Mouse (Mus musculus): ENCODE measurements at regions not wholly inside any gene's neighbourhood (a gene's known extent, or its start where the extent isn't known, plus 50 kb on each side); places are given as distances from the start of the nearest gene placed in this dataset.

- Histone ChIP-seq H3K4me3 (replicated peaks; ENCODE audit: low read length) (no peak overlapping the region), H3K9me3 (ENCODE audit: low read length) (no peaks in the 10 kb centered on the region), H3K27me3 (ENCODE audit: insufficient read depth, low read length) (peaks cover 18% of the 10 kb centered on the region), H3K4me1 (replicated peaks; ENCODE audit: low read depth, low read length) (peaks cover 43% of the 10 kb centered on the region), H3K36me3 (ENCODE audit: insufficient read depth, low read length) (no peaks in the 10 kb centered on the region)
- TF ChIP-seq CTCF (conservative IDR thresholded peaks at IDR 0.05; ENCODE audit: low read length) (no peak), POU5F1 (IDR thresholded peaks at IDR 0.05; ENCODE audit: borderline replicate concordance, low read length) (no peak), NANOG (IDR thresholded peaks at IDR 0.05; ENCODE audit: borderline replicate concordance, low read length) (peak; percentile 53; the same call in 1 of the 2 replicates)
These were observed 53.1 kb upstream of the Lbx1 start for GRCm38 (mm10) chr19:45288722-45289121.

- TF ChIP-seq CTCF (conservative IDR thresholded peaks at IDR 0.05; ENCODE audit: low read length) (peak; percentile 54), POU5F1 (IDR thresholded peaks at IDR 0.05; ENCODE audit: borderline replicate concordance, low read length) (no peak)
- H3K4me3 ChIP-seq (replicated peaks; ENCODE audit: low read length): no peak overlapping the region
These were observed 62.2 kb upstream of the Lbx1 start for GRCm38 (mm10) chr19:45297812-45298211.

GRCm38 (mm10) chr19:45299341-45299740, 63.7 kb upstream of the Lbx1 start:
- Histone ChIP-seq H3K27me3 (ENCODE audit: insufficient read depth, low read length) (peaks cover 53% of the 10 kb centered on the region), H3K4me3 (replicated peaks; ENCODE audit: low read length) (no peak overlapping the region), H3K9me3 (ENCODE audit: low read length) (no peaks in the 10 kb centered on the region), H3K4me1 (replicated peaks; ENCODE audit: low read depth, low read length) (peaks cover 74% of the 10 kb centered on the region), H3K36me3 (ENCODE audit: insufficient read depth, low read length) (no peaks in the 10 kb centered on the region)
- no peak for TF ChIP-seq CTCF (conservative IDR thresholded peaks at IDR 0.05; ENCODE audit: low read length)
- TF ChIP-seq NANOG (IDR thresholded peaks at IDR 0.05; ENCODE audit: borderline replicate concordance, low read length): no peak
- TF ChIP-seq POU5F1 (IDR thresholded peaks at IDR 0.05; ENCODE audit: borderline replicate concordance, low read length): no peak

More at GRCm38 (mm10) chr19:45297812-45298211, 62.2 kb upstream of the Lbx1 start:
- Histone ChIP-seq H3K4me1 (replicated peaks; ENCODE audit: low read depth, low read length) (peaks cover 80% of the 10 kb centered on the region), H3K9me3 (ENCODE audit: low read length) (no peaks in the 10 kb centered on the region), H3K36me3 (ENCODE audit: insufficient read depth, low read length) (no peaks in the 10 kb centered on the region), H3K27me3 (ENCODE audit: insufficient read depth, low read length) (peaks cover 49% of the 10 kb centered on the region)

GRCm38 (mm10) chr19:45299768-45300167, 63.8 kb upstream of the Btrc start:
- TF ChIP-seq POU5F1 (IDR thresholded peaks at IDR 0.05; ENCODE audit: borderline replicate concordance, low read length) (no peak), CTCF (conservative IDR thresholded peaks at IDR 0.05; ENCODE audit: low read length) (no peak), NANOG (IDR thresholded peaks at IDR 0.05; ENCODE audit: borderline replicate concordance, low read length) (no peak)
- Histone ChIP-seq H3K27me3 (ENCODE audit: insufficient read depth, low read length) (peaks cover 57% of the 10 kb centered on the region), H3K4me1 (replicated peaks; ENCODE audit: low read depth, low read length) (peaks cover 73% of the 10 kb centered on the region), H3K4me3 (replicated peaks; ENCODE audit: low read length) (no peak overlapping the region), H3K36me3 (ENCODE audit: insufficient read depth, low read length) (no peaks in the 10 kb centered on the region), H3K9me3 (ENCODE audit: low read length) (no peaks in the 10 kb centered on the region)

- Histone ChIP-seq H3K27me3 (ENCODE audit: insufficient read depth, low read length) (peaks cover 65% of the 10 kb centered on the region), H3K36me3 (ENCODE audit: insufficient read depth, low read length) (no peaks in the 10 kb centered on the region), H3K4me1 (replicated peaks; ENCODE audit: low read depth, low read length) (peaks cover 64% of the 10 kb centered on the region), H3K9me3 (ENCODE audit: low read length) (no peaks in the 10 kb centered on the region), H3K4me3 (replicated peaks; ENCODE audit: low read length) (0 out of 2 replicates have a peak overlapping the region, but pooled peaks have one; percentile 35)
- TF ChIP-seq CTCF (conservative IDR thresholded peaks at IDR 0.05; ENCODE audit: low read length): peak; percentile 48
- no peak for TF ChIP-seq NANOG (IDR thresholded peaks at IDR 0.05; ENCODE audit: borderline replicate concordance, low read length)
- TF ChIP-seq POU5F1 (IDR thresholded peaks at IDR 0.05; ENCODE audit: borderline replicate concordance, low read length): no peak
These were observed 62.7 kb upstream of the Btrc start for GRCm38 (mm10) chr19:45300691-45301431.

- Histone ChIP-seq H3K9me3 (ENCODE audit: low read length) (no peaks in the 10 kb centered on the region), H3K4me3 (replicated peaks; ENCODE audit: low read length) (peak overlapping the region; percentile 79), H3K36me3 (ENCODE audit: insufficient read depth, low read length) (no peaks in the 10 kb centered on the region), H3K27me3 (ENCODE audit: insufficient read depth, low read length) (peaks cover 71% of the 10 kb centered on the region), H3K4me1 (replicated peaks; ENCODE audit: low read depth, low read length) (peaks cover 59% of the 10 kb centered on the region)
- TF ChIP-seq POU5F1 (IDR thresholded peaks at IDR 0.05; ENCODE audit: borderline replicate concordance, low read length) (no peak), CTCF (conservative IDR thresholded peaks at IDR 0.05; ENCODE audit: low read length) (no peak), NANOG (IDR thresholded peaks at IDR 0.05; ENCODE audit: borderline replicate concordance, low read length) (no peak)
These were observed 62.2 kb upstream of the Btrc start for GRCm38 (mm10) chr19:45301432-45301732.

- H3K27me3 ChIP-seq (ENCODE audit: insufficient read depth, low read length): peaks cover 76% of the 10 kb centered on the region
- H3K4me3 ChIP-seq (replicated peaks; ENCODE audit: low read length): peak overlapping the region; percentile 79
- no peaks in the 10 kb centered on the region for H3K36me3 ChIP-seq (ENCODE audit: insufficient read depth, low read length)
- TF ChIP-seq CTCF (conservative IDR thresholded peaks at IDR 0.05; ENCODE audit: low read length) (no peak), NANOG (IDR thresholded peaks at IDR 0.05; ENCODE audit: borderline replicate concordance, low read length) (no peak), POU5F1 (IDR thresholded peaks at IDR 0.05; ENCODE audit: borderline replicate concordance, low read length) (no peak)
- peaks cover 53% of the 10 kb centered on the region for H3K4me1 ChIP-seq (replicated peaks; ENCODE audit: low read depth, low read length)
- H3K9me3 ChIP-seq (ENCODE audit: low read length): no peaks in the 10 kb centered on the region
These were observed 61.6 kb upstream of the Btrc start for GRCm38 (mm10) chr19:45301733-45302547.

- no peaks in the 10 kb centered on the region for H3K9me3 ChIP-seq (ENCODE audit: low read length)
- no peaks in the 10 kb centered on the region for H3K36me3 ChIP-seq (ENCODE audit: insufficient read depth, low read length)
- TF ChIP-seq CTCF (conservative IDR thresholded peaks at IDR 0.05; ENCODE audit: low read length): no peak
- TF ChIP-seq POU5F1 (IDR thresholded peaks at IDR 0.05; ENCODE audit: borderline replicate concordance, low read length): no peak
- TF ChIP-seq NANOG (IDR thresholded peaks at IDR 0.05; ENCODE audit: borderline replicate concordance, low read length): no peak
- peaks cover 50% of the 10 kb centered on the region for H3K4me1 ChIP-seq (replicated peaks; ENCODE audit: low read depth, low read length)
- H3K4me3 ChIP-seq (replicated peaks; ENCODE audit: low read length): peak overlapping the region; percentile 79
- peaks cover 82% of the 10 kb centered on the region for H3K27me3 ChIP-seq (ENCODE audit: insufficient read depth, low read length)
These were observed 60.8 kb upstream of the Btrc start for GRCm38 (mm10) chr19:45302548-45303241.

All from E14TG2a.4 (cell line).